Mouse (Mus musculus) erythroblast, embryonic 14.5 days (primary cell): ENCODE results near the gene Cpa1. TPM values are rescaled to one million over a fixed set of nuclear protein-coding genes. Genes with fewer than 3 reads are reported as not detected.
A peak's percentile ranks its signal among the peaks of the same experiment; 100 is the strongest.

ENCODE experiments used
- H3K27me3 ChIP-seq: 2 replicates; pipeline ENCODE4 v1.6.1; 2012; ENCODE audit warnings: inconsistent platforms; ENCODE audit not compliant: control insufficient read depth
- H3K36me3 ChIP-seq: 2 replicates; pipeline ENCODE4 v1.6.1; 2012; ENCODE audit warnings: mild to moderate bottlenecking, inconsistent platforms; ENCODE audit not compliant: control insufficient read depth
- H3K4me1 ChIP-seq: 2 replicates; pipeline ENCODE4 v1.6.1; 2012; ENCODE audit warnings: inconsistent platforms; ENCODE audit not compliant: control insufficient read depth
- H3K4me3 ChIP-seq: replicated peaks from 2 replicates; pipeline ENCODE3; 2012; ENCODE audit warnings: moderate library complexity, mild to moderate bottlenecking, inconsistent platforms
- H3K9me3 ChIP-seq: 2 replicates; pipeline ENCODE4 v1.6.1; 2012; ENCODE audit warnings: low read length, inconsistent platforms, mixed read lengths; ENCODE audit not compliant: control insufficient read depth
- GATA1 ChIP-seq: IDR thresholded peaks from 2 replicates; pipeline ENCODE4 v1.6.1; 2012; ENCODE audit warnings: low read length, inconsistent platforms, mixed read lengths
- TAL1 ChIP-seq: IDR thresholded peaks from 3 replicates; pipeline ENCODE4 v1.6.1; 2012; ENCODE audit warnings: low read length, inconsistent platforms, mixed read lengths
- polyA plus RNA-seq: library from polyadenylated mRNA; stranded (reverse); fragments of >175 nt; gene quantifications from 2 replicates; pipeline ENCODE4 v1.2.3, GENCODE M21; 2012

Cpa1 gene
- polyA plus RNA-seq = not detected in 2 replicates

DNA sequence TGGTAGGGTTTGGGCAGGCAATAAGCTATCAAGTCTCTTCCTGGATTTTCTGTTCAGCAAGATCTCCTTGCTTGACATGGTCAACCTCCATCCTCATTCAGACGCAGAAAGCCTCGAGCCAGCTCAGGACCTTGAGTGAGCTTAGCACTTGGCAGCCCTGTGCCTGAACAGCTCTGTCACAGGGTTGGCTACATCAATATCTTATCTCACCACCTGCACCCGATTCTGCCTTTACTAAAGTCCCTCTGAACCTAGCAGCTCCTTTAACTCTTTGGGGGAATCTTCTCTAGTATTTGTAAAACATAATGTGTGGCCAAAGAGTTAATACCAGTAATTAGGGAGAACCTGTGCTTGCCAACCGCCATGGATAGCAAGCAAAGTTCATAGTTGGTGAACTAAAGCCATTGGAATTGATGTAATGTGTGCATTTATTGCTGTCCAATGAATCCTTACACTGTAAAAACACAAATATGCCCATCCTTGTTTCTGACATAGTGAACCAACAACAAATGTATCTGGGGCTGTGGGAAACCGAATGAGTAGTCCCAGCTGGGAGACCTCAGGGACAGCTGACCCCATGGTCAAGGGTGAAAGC is at the start of gene Cpa1:
Gene Cpa1 (plus strand): TSS at position 545 of the 595 bp plus-strand sequence.
- Histone ChIP-seq H3K4me1 (peaks cover 14% of the 10 kb centered on the region), H3K9me3 (no peaks in the 10 kb centered on the region), H3K36me3 (no peaks in the 10 kb centered on the region), H3K27me3 (no peaks in the 10 kb centered on the region), H3K4me3 (no peak within 1 kb of the TSS)
- TF ChIP-seq GATA1 (no peak), TAL1 (no peak)

- Histone ChIP-seq H3K9me3 (no peaks in the 10 kb centered on the region), H3K4me1 (no peaks in the 10 kb centered on the region), H3K27me3 (no peaks in the 10 kb centered on the region), H3K36me3 (no peaks in the 10 kb centered on the region), H3K4me3 (no peak overlapping the region)
- TF ChIP-seq GATA1 = no peak
- no peak for TF ChIP-seq TAL1
Measured at GRCm38 (mm10) chr6:30589819-30590218, 49.2 kb upstream of the Cpa1 start.

GRCm38 (mm10) chr6:30591851-30592404 is 47.1 kb upstream of the Cpa1 start:
- Histone ChIP-seq H3K9me3 (no peaks in the 10 kb centered on the region), H3K4me3 (no peak overlapping the region), H3K4me1 (no peaks in the 10 kb centered on the region), H3K27me3 (no peaks in the 10 kb centered on the region), H3K36me3 (no peaks in the 10 kb centered on the region)
- TF ChIP-seq GATA1 (0 out of 2 replicates have a peak, but pooled peaks have one; percentile 26), TAL1 (no peak)

DNA sequence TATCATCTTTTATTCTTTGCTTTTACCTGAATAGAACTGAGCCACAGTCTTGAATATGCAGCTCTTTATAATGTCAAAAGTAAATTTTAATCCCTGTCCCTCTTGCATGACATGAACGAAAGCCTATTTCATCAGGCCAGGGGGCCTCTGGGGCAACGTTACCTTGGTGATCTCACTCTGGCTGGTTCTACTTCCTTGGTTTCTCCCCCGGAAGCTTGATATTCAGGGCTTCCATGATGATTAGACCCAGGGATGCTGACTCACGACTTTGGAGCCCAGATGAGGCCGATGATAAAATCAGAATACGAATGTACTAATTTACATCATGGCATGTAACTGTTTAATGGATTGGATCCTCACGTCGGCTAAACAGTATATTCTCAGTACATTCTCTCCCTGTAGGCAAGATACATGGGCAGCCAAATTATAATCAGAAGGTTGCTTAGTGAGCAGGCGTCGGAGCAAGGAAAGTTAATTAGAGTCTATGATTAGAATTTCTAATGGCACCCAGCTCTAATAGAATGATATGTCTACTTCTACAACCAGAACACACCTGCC is 46.5 kb upstream of the Cpa1 start:
- Histone ChIP-seq H3K4me1 (no peaks in the 10 kb centered on the region), H3K27me3 (no peaks in the 10 kb centered on the region), H3K9me3 (no peaks in the 10 kb centered on the region), H3K36me3 (no peaks in the 10 kb centered on the region), H3K4me3 (no peak overlapping the region)
- TF ChIP-seq TAL1 (no peak), GATA1 (no peak)

DNA sequence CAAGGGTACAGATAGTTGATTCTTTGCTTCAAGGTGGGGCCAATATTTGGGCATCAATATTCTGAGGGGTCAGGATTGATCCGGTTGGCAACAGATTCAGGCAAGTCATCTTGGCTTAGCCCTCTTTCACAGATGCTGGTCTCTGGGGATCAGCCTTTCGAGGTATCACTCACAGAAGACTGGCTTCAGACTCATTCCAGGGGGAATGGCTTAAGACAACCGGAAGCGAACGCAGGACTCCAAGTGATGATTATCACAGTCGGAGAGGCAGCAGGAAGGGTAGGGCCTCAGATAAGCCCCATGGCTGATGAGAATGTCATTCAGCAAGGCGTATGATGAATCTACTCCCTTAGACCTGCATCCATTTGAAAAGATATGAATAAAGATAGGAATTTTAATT is 44.7 kb upstream of the Cpa1 start:
- Histone ChIP-seq H3K4me1 (no peaks in the 10 kb centered on the region), H3K4me3 (no peak overlapping the region), H3K36me3 (no peaks in the 10 kb centered on the region), H3K9me3 (no peaks in the 10 kb centered on the region), H3K27me3 (no peaks in the 10 kb centered on the region)
- TF ChIP-seq GATA1 (no peak), TAL1 (no peak)

GRCm38 (mm10) chr6:30596230-30596898 is 42.7 kb upstream of the Cpa1 start:
- no peak overlapping the region for H3K4me3 ChIP-seq
- H3K36me3 ChIP-seq = no peaks in the 10 kb centered on the region
- no peaks in the 10 kb centered on the region for H3K4me1 ChIP-seq
- no peaks in the 10 kb centered on the region for H3K27me3 ChIP-seq
- TF ChIP-seq TAL1 (no peak), GATA1 (no peak)
- no peaks in the 10 kb centered on the region for H3K9me3 ChIP-seq

DNA sequence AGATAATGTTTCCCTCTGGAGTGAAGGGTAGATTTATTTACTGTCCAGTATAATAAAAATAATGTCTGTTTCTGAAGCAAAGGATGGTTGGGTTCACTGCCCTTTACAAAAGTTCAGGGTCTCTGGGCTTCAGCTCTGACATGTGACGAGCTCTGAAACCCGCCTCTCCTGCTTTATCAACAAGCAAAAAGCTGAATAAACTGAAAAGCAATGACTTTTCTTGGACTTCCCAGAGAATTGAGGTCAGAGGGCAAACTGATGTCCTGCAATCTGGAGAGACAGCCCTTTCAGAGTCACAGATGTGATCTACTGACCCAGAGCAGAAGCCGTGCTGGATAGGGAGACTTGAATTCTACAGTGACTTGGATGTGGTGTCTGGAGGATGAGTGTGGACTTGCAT is 39.0 kb upstream of the Cpa1 start:
- no peak overlapping the region for H3K4me3 ChIP-seq
- H3K27me3 ChIP-seq = no peaks in the 10 kb centered on the region
- no peaks in the 10 kb centered on the region for H3K36me3 ChIP-seq
- no peaks in the 10 kb centered on the region for H3K4me1 ChIP-seq
- TF ChIP-seq TAL1 (no peak), GATA1 (no peak)
- H3K9me3 ChIP-seq = no peaks in the 10 kb centered on the region

- Histone ChIP-seq H3K4me3 (no peak overlapping the region), H3K9me3 (no peaks in the 10 kb centered on the region)
Measured at GRCm38 (mm10) chr6:30600995-30601394, 38.0 kb upstream of the Cpa1 start.

GRCm38 (mm10) chr6:30604342-30604867 is 34.6 kb upstream of the Cpa1 start:
- no peaks in the 10 kb centered on the region for H3K4me1 ChIP-seq
- no peaks in the 10 kb centered on the region for H3K36me3 ChIP-seq
- TF ChIP-seq GATA1 (no peak), TAL1 (no peak)
- H3K27me3 ChIP-seq = no peaks in the 10 kb centered on the region; the same call in 1 of the 2 replicates
- H3K9me3 ChIP-seq = no peaks in the 10 kb centered on the region
- no peak overlapping the region for H3K4me3 ChIP-seq

More at GRCm38 (mm10) chr6:30600995-30601394, 38.0 kb upstream of the Cpa1 start:
- no peaks in the 10 kb centered on the region for H3K27me3 ChIP-seq
- H3K36me3 ChIP-seq = no peaks in the 10 kb centered on the region
- TF ChIP-seq TAL1 (no peak), GATA1 (no peak)
- H3K4me1 ChIP-seq = no peaks in the 10 kb centered on the region
